22 mouse cellular contexts compared by ENCODE assay signal in the genomic region with DNA sequence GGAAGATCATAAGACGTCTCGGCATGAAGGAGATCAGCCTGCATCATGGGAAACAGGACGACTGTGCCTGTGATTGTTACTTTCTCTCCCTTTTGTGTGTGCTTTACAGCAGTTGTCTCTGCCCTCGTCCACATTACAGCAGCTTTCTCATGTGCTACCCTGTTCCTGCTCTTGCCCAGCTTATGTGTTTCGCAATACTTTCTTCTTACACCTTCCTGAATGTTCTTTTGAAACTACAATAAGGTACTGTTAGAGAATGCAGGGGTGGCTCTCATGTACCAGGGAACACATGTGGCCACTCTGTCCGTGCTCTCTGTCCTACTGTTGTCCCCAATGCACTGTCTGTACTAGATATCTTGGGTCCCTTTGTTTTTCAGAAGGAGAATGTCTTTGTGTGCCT.
"Had no signal": no experiment of that assay in that cellular context is flagged by ENCODE, and none has a peak within 500 bp of the region (broad histone marks: within the 10 kb centered on the region; RNA-seq: fewer than 3 reads in every experiment).

No protein-coding gene starts in this region.

- H3K36me3 ChIP-seq: liver, embryonic 13.5 days; midbrain, embryonic 10.5 days; neural tube, embryonic 12.5 days; neural tube, embryonic 15.5 days had no signal

- DNase-seq: kidney, adult 18-20 months; kidney, postnatal 36 days; layer of hippocampus, postnatal 36 days; liver, embryonic 13.5 days; lung, embryonic 14.5 days; lung, postnatal 10 days; lung, postnatal 4 days; midbrain, embryonic 14.5 days; right cerebral cortex, adult 18-20 months; right cerebral cortex, postnatal 14 days; right cerebral cortex, postnatal 4 days; thymus, adult 2 months; thymus, postnatal 14 days; thymus, postnatal 4 days had no signal

- ATAC-seq: intestine, embryonic 16.5 days had no signal

- H3K4me3 ChIP-seq: left cerebral cortex, adult 2 months; liver, embryonic 13.5 days; megakaryocyte, embryonic 14.5 days; midbrain, embryonic 10.5 days; neural tube, embryonic 12.5 days; neural tube, embryonic 15.5 days had no signal

- H3K27me3 ChIP-seq: liver, embryonic 13.5 days; megakaryocyte, embryonic 14.5 days; neural tube, embryonic 12.5 days; neural tube, embryonic 15.5 days had no signal

- H3K4me2 ChIP-seq: liver, embryonic 13.5 days; lung, embryonic 14.5 days; neural tube, embryonic 12.5 days; neural tube, embryonic 15.5 days had no signal

- H3K4me1 ChIP-seq: liver, embryonic 13.5 days; megakaryocyte, embryonic 14.5 days; midbrain, embryonic 10.5 days; neural tube, embryonic 12.5 days; neural tube, embryonic 15.5 days had no signal

- H3K9ac ChIP-seq: liver, embryonic 13.5 days; lung, embryonic 14.5 days; neural tube, embryonic 12.5 days; neural tube, embryonic 15.5 days had no signal

- H3K9me3 ChIP-seq: liver, embryonic 13.5 days; megakaryocyte, embryonic 14.5 days; midbrain, embryonic 10.5 days; neural tube, embryonic 12.5 days; neural tube, embryonic 15.5 days had no signal

- H3K27ac ChIP-seq: kidney, postnatal 0 days; left cerebral cortex, adult 2 months; liver, embryonic 13.5 days; midbrain, embryonic 10.5 days; neural tube, embryonic 12.5 days; neural tube, embryonic 15.5 days; stomach, postnatal 0 days had no signal
